Mouse (Mus musculus) heart, postnatal 4 days (tissue): ENCODE measurements around the gene Wfdc6a. TPM values are rescaled to one million over a fixed set of nuclear protein-coding genes. Genes with fewer than 3 reads are reported as not detected.
A peak's percentile ranks its signal among the peaks of the same experiment; 100 is the strongest.

Source experiments
- DNase-seq: peaks from one replicate; pipeline ENCODE4 v3.0.0; 2021
- total RNA-seq, 2 experiments: library from RNA; stranded (reverse); gene quantifications; 2 replicates each; pipeline ENCODE4 v1.2.3; 2021

Gene Wfdc6a
- total RNA-seq, 2 experiments from 2014 or later = not detected

- no peak for DNase-seq
Observed at GRCm38 (mm10) chr2:164549963-164550894, 35.0 kb downstream of the Wfdc6a start.

DNA sequence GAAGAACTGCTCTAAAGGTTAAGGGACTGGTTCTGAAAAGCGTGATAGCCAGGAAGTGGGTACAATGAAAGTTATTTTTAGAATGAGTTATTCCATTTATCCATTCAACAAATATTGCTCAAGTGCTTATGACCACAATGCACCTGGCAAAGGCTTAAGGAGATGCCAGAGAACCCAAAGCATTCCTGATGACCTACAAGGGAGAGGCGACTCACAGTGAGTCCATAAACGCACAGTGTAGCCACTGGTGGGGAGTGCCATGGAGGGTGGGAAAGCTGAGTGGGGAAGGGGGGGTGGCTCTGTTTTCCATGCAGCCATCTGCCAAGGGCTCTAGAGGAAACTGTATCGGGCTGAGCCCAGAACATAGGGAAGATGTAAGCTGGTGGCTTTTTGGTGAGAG is 35.9 kb downstream of the Wfdc6a start:
- DNase-seq = no peak

DNA sequence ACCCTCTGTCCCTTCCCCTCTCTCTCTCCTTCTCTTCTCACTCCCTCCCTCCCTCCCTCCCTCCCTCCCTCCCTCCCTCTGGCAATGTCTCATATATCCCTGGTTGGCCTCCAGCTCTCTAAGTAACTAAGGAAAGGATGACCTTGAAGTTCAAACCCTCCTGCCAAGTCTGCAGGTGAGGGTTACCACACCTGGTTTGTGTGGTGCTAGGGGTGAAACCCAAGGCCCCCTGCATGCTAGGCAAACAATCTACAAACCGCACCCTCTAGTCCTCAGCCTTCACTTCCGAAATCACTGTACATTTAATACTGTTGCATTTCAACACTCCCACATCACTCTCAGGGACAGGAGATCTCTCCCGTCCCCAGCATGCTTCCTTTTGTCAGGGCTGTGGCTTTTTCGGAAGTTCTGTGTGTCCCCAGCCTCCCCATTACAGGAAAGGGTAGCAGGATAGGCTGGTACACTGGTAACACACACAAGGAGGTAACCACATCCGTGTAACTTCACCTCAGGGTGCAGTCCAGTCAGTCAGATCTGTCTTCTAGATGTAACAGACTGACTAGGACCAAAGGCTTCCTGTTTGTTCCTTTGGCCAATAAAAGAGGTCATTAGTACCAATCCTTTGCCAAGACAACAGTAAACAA is 40.7 kb downstream of the Wfdc6a start:
- DNase-seq = no peak

DNA sequence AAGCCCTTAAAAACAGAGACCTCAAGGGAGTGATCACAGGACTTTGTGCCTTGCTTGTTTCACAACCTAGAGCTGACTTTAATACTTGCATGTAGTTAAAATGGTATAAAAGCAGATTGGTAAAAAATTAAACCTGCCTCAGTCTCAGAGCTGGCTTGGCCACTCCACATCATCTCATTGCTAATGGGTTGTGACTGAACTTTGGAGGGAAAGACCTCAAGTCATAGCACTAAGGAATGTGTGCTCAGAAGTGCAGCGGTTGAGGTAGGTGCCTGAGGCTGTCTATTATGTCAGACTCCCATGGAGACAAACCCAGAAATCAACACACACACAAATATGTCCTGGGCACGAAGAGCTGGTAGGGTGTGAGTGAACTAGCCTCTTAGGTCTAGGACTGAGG is 41.5 kb downstream of the Wfdc6a start:
- DNase-seq = no peak

DNA sequence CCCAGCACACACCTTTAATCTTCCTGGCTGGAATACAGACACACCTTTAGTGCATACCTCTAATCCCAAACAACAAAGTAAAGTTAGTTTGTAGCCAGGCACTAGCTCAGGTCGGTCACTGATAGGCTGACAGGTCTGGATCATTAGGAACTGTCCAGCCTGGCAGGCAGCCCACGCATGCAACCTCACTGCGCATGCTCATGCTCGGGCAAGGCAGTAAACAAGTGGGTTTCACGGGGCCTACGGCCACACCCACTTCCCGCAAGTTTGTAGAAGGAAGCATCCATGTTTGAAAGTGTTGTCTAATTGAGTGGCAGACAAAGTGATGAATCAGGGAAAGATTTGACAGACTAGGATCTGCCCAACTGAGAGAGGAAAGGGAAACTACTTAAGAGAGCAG is 42.6 kb downstream of the Wfdc6a start:
- no peak for DNase-seq

DNA sequence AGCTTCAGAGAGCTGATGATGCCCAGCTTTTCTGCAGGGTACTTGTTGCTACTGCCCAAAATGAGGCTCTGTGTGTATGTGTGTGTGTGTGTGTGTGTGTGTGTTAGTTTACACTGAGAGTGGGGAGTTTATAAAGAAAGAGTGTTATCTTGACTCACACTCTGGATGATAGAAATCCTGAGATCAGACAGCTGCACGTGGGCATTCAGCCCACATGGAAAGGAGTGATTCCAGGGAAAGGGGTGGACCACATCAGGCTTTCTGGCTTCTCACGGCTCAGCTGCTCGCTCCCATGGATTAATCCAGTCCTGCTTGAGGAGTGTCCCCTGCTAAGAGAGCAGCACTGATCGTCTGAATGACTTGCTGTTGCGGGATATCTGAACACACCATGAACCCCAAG is 43.1 kb downstream of the Wfdc6a start:
- DNase-seq = no peak

DNA sequence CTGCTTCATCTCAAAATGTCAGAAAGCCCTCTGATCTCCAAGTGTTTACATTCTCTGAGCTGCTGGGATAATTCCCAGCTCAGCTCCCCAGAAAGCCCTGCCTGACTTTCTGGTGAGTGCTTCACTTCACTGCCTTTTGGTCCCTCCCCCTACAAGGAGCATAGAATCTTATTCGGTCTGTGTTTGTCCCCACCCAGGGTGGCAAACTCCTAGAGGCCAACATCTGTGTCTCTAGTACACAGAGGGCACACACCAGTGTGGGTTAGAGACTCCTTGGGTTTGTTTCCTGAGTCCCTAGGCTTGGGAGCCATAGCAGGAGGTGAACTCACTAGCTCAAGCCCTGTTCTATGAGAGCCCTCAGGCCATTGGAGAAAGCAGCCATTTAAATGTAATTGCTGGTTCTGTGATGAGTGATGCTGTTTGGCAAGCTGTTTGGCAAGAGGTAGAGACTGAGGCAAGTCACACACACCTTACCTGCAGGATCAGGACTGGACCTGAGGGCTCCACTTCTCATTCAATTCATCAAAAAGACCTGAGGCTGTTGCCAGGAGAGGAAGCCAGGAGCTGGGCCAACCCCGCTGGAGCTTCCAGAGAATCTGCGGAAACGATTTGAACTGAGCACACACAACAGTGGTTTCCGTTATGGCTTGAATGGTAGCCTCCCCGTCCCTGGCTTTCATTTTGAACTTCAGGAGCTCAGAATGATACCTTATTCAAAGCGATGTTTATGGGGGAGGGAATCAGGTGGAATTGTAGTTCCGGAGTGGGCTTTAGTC is 44.4 kb downstream of the Wfdc6a start:
- DNase-seq = no peak

GRCm38 (mm10) chr2:164537003-164537402 is 48.2 kb downstream of the Wfdc6a start:
- DNase-seq = no peak

DNA sequence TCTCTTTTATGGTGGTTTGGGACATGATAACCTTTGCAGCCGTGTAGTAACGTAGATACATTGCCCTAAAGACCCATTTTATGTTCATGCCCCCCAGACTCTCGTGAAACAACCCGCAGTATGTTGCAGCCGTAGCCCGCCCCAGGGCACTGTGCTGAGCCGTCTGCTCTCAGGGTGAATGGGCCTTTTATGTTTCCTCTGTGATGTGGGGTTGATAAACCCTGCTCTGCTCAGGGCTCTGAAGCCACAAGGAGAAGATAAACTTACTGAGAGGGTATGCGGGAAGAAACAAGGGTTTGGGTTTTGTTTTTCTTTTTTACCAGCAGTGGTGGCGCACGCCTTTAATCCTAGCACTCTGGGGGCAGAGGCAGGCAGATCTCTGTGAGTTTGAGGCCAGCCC is 50.9 kb downstream of the Wfdc6a start:
- DNase-seq = no peak

DNA sequence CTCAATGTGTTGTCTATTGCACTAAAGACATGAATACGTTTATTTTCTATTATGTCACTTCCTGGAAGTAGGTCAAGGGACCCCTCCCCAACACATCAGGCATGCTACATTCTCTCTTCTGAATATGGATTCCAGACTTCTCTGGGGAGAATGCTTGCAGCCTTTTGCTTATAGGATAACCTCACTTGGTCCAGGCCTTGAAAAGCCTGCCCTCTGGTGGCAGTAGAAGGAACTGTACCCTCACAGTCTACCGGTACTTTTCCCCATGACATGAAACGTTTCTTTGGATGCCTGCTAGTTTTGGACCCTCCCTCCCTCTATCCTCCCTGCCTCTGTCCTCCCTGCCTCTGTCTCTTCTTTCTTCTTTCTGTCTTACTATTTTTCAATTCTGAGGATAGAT is 54.1 kb downstream of the Wfdc6a start:
- DNase-seq = peak; percentile 84

Other genes starting within 250 kb of the Wfdc6a start
- under 1 TPM; 0.41 to 0.83 TPM for gene Slpi, start 196.4 kb downstream of the Wfdc6a start, total RNA-seq
- not detected for gene Rbpjl, start 182.3 kb downstream of the Wfdc6a start, total RNA-seq
- 1 to 10 TPM; 1.8 TPM for gene Matn4, start 180.3 kb downstream of the Wfdc6a start, total RNA-seq
- 10 to 100 TPM; 22.1 to 25.8 TPM for gene Sdc4, start 141.6 kb downstream of the Wfdc6a start, total RNA-seq
- gene Sys1, start 128.5 kb downstream of the Wfdc6a start, total RNA-seq = 10 to 100 TPM; 20.2 to 23.1 TPM
- gene Gm20458, start 124.5 kb downstream of the Wfdc6a start, total RNA-seq = 1 to 10 TPM; 2.5 to 4.3 TPM
- gene Trp53tg5, start 111.7 kb downstream of the Wfdc6a start, total RNA-seq = not detected
- gene Dbndd2, start 99.3 kb downstream of the Wfdc6a start, total RNA-seq = 10 to 100 TPM; 19.2 to 21.2 TPM
- 10 to 100 TPM; 61.8 to 64.1 TPM for gene Pigt, start 87.9 kb downstream of the Wfdc6a start, total RNA-seq
- under 1 TPM; 0.55 to 0.77 TPM for gene Wfdc2, start 23.0 kb downstream of the Wfdc6a start, total RNA-seq
- not detected for gene Spint3, start 12.0 kb downstream of the Wfdc6a start, total RNA-seq
- gene Eppin, start 8.1 kb upstream of the Wfdc6a start, total RNA-seq = not detected
- not detected for gene Wfdc6b, start 28.1 kb upstream of the Wfdc6a start, total RNA-seq
- not detected for gene Wfdc8, start 28.2 kb upstream of the Wfdc6a start, total RNA-seq
- gene Wfdc16, start 53.3 kb upstream of the Wfdc6a start, total RNA-seq = not detected
- gene Wfdc10, start 70.6 kb upstream of the Wfdc6a start, total RNA-seq = not detected
- gene Wfdc9, start 71.1 kb upstream of the Wfdc6a start, total RNA-seq = not detected
- not detected for gene Wfdc11, start 88.6 kb upstream of the Wfdc6a start, total RNA-seq
- not detected for gene Wfdc13, start 99.7 kb upstream of the Wfdc6a start, total RNA-seq
- not detected for gene Spint4, start 113.1 kb upstream of the Wfdc6a start, total RNA-seq
- gene Spint5, start 129.9 kb upstream of the Wfdc6a start, total RNA-seq = not detected
- gene Wfdc3, start 160.5 kb upstream of the Wfdc6a start, total RNA-seq = under 1 TPM; 0.26 to 0.27 TPM
- 10 to 100 TPM; 41.2 to 42.0 TPM for gene Dnttip1, start 160.5 kb upstream of the Wfdc6a start, total RNA-seq
- 100 to 1,000 TPM; 130 to 144 TPM for gene Ube2c, start 184.5 kb upstream of the Wfdc6a start, total RNA-seq
- 10 to 100 TPM in 1 of 2 experiments, not detected in 1; 10.8 TPM for gene Tnnc2, start 194.5 kb upstream of the Wfdc6a start, total RNA-seq
- 10 to 100 TPM; 22.9 to 24.1 TPM for gene Snx21, start 200.4 kb upstream of the Wfdc6a start, total RNA-seq
- 10 to 100 TPM; 13.1 to 13.5 TPM for gene Acot8, start 219.4 kb upstream of the Wfdc6a start, total RNA-seq
- gene Zswim3, start 219.7 kb upstream of the Wfdc6a start, total RNA-seq = 1 to 10 TPM; 1.8 to 2.3 TPM
- gene Zswim1, start 237.2 kb upstream of the Wfdc6a start, total RNA-seq = 1 to 10 TPM; 5.0 to 5.8 TPM
- gene Spata25, start 243.1 kb upstream of the Wfdc6a start, total RNA-seq = 1 to 10 TPM in 1 of 2 experiments, under 1 TPM in 1; 0.92 to 1.9 TPM
- 100 to 1,000 TPM; 101 to 104 TPM for gene Ctsa, start 247.4 kb upstream of the Wfdc6a start, total RNA-seq
- gene Neurl2, start 248.0 kb upstream of the Wfdc6a start, total RNA-seq = 10 to 100 TPM; 33.3 to 34.0 TPM